Mouse (Mus musculus) MEL (cell line): Measurements from ENCODE around the gene Ppp1r27. TPM values are rescaled to one million over a fixed set of nuclear protein-coding genes. Genes with fewer than 3 reads are reported as not detected.

Source experiments
- DNase-seq: peaks from one replicate; pipeline ENCODE4 v3.0.0; 2011; ENCODE audit warnings: low read depth, low spot score
- H3K27ac ChIP-seq: 2 replicates; pipeline ENCODE4 v1.5.1; 2012; ENCODE audit warnings: low read depth, mild to moderate bottlenecking, control low read depth, low read length, moderate library complexity; ENCODE audit not compliant: control insufficient read depth
- H3K27me3 ChIP-seq, 2 experiments: fragments of 150-350 bp in 1 of 2; sonication (generic) in 1 of 2; 2 replicates each; pipeline ENCODE4 v1.6.1; 2012; ENCODE audit warnings: low read length in 2 of 2, mild to moderate bottlenecking in 2 of 2, improper control_type of control experiment in 1 of 2, moderate library complexity in 1 of 2; ENCODE audit not compliant: insufficient read depth in 2 of 2, control insufficient read depth in 1 of 2
- H3K36me3 ChIP-seq, 2 experiments: 2 replicates each; pipeline ENCODE4 v1.6.1; 2012 to 2014; ENCODE audit warnings: low read length in 2 of 2, improper control_type of control experiment in 1 of 2, inconsistent platforms in 1 of 2, mild to moderate bottlenecking in 1 of 2; ENCODE audit not compliant: insufficient read depth in 2 of 2, control insufficient read depth in 1 of 2
- H3K4me1 ChIP-seq, 2 experiments: fragments of 150-350 bp in 1 of 2; sonication (generic) in 1 of 2; 2 replicates each; pipeline ENCODE4 v1.6.1; 2012; ENCODE audit warnings: low read length in 2 of 2, improper control_type of control experiment in 1 of 2, mild to moderate bottlenecking in 1 of 2; ENCODE audit not compliant: insufficient read depth in 2 of 2, control insufficient read depth in 1 of 2
- H3K4me3 ChIP-seq, 2 experiments: fragments of 150-350 bp in 1 of 2; sonication (generic) in 1 of 2; 2 replicates each; pipeline ENCODE4 v1.5.1; 2012; ENCODE audit warnings: low read depth in 2 of 2, low read length in 2 of 2, mild to moderate bottlenecking in 2 of 2, moderate library complexity in 2 of 2, control low read depth in 1 of 2, improper control_type of control experiment in 1 of 2; ENCODE audit not compliant: control insufficient read depth in 1 of 2, insufficient read depth in 1 of 2
- H3K79me2 ChIP-seq: 2 replicates; pipeline ENCODE4 v1.6.1; 2012; ENCODE audit warnings: mild to moderate bottlenecking, low read length, moderate library complexity; ENCODE audit not compliant: control insufficient read depth, poor library complexity, insufficient read depth
- H3K9ac ChIP-seq: 2 replicates; pipeline ENCODE4 v1.6.1; 2012; ENCODE audit warnings: low read depth, mild to moderate bottlenecking, control low read depth, low read length, moderate library complexity; ENCODE audit not compliant: control insufficient read depth, poor library complexity, severe bottlenecking
- H3K9me3 ChIP-seq: fragments of 150-350 bp; sonication (generic); replicated peaks from 2 replicates; pipeline ENCODE4 v1.6.1; 2012; ENCODE audit warnings: mild to moderate bottlenecking, low read length, improper control_type of control experiment, moderate library complexity; ENCODE audit not compliant: insufficient read depth
- BHLHE40 ChIP-seq: IDR thresholded peaks from 2 replicates; pipeline ENCODE4 v1.6.1; 2012; ENCODE audit warnings: low read depth, mild to moderate bottlenecking, inconsistent platforms, low read length, improper control_type of control experiment, borderline replicate concordance
- CHD1 ChIP-seq: IDR thresholded peaks from 2 replicates; pipeline ENCODE4 v1.6.1; 2012; ENCODE audit warnings: low read depth, mild to moderate bottlenecking, inconsistent platforms, low read length, improper control_type of control experiment
- CHD2 ChIP-seq: IDR thresholded peaks from 2 replicates; pipeline ENCODE4 v1.6.1; 2011; ENCODE audit warnings: low read length, improper control_type of control experiment
- CTCF ChIP-seq, 3 experiments: IDR thresholded peaks in 2 of 3; conservative IDR thresholded peaks in 1 of 3; 2 replicates each; pipeline ENCODE4 v1.5.1; 2011 to 2012; ENCODE audit warnings: low read length in 3 of 3, low read depth in 2 of 3, mild to moderate bottlenecking in 2 of 3, improper control_type of control experiment in 1 of 3, inconsistent platforms in 1 of 3, mixed read lengths in 1 of 3, moderate library complexity in 1 of 3; ENCODE audit not compliant: control insufficient read depth in 1 of 3, insufficient read depth in 1 of 3, poor library complexity in 1 of 3, severe bottlenecking in 1 of 3
- ELF1 ChIP-seq: IDR thresholded peaks from 2 replicates; pipeline ENCODE4 v1.6.1; 2014; ENCODE audit warnings: low read depth, mild to moderate bottlenecking, inconsistent platforms, low read length, improper control_type of control experiment, moderate library complexity
- EP300 ChIP-seq, 2 experiments: IDR thresholded peaks; 2 replicates each; pipeline ENCODE4 v1.6.1; 2011; ENCODE audit warnings: improper control_type of control experiment in 2 of 2, low read length in 2 of 2, low read depth in 1 of 2, mild to moderate bottlenecking in 1 of 2
- ETS1 ChIP-seq: IDR thresholded peaks from 2 replicates; pipeline ENCODE4 v1.6.1; 2012; ENCODE audit warnings: low read depth, mild to moderate bottlenecking, inconsistent platforms, low read length, improper control_type of control experiment, moderate library complexity
- GATA1 ChIP-seq: IDR thresholded peaks from 2 replicates; pipeline ENCODE4 v1.6.1; 2011; ENCODE audit warnings: low read depth, low read length, improper control_type of control experiment
- HCFC1 ChIP-seq: IDR thresholded peaks from 2 replicates; pipeline ENCODE4 v1.6.1; 2012; ENCODE audit warnings: low read depth, mild to moderate bottlenecking, inconsistent platforms, low read length, improper control_type of control experiment, moderate library complexity
- JUND ChIP-seq: IDR thresholded peaks from 2 replicates; pipeline ENCODE4 v1.6.1; 2011; ENCODE audit warnings: low read depth, mild to moderate bottlenecking, improper control_type of control experiment, low read length
- KAT2A ChIP-seq: conservative IDR thresholded peaks from 2 replicates; pipeline ENCODE4 v1.6.1; 2012; ENCODE audit warnings: low read depth, low read length, improper control_type of control experiment, inconsistent platforms
- MAFK ChIP-seq: IDR thresholded peaks from 2 replicates; pipeline ENCODE4 v1.6.1; 2011; ENCODE audit warnings: low read depth, mild to moderate bottlenecking, low read length, improper control_type of control experiment, borderline replicate concordance
- MAX ChIP-seq: IDR thresholded peaks from 2 replicates; pipeline ENCODE4 v1.6.1; 2011; ENCODE audit warnings: low read length, improper control_type of control experiment
- MAZ ChIP-seq: IDR thresholded peaks from 2 replicates; pipeline ENCODE4 v1.6.1; 2012; ENCODE audit warnings: low read depth, mild to moderate bottlenecking, inconsistent platforms, low read length, improper control_type of control experiment
- MEF2A ChIP-seq: IDR thresholded peaks from 2 replicates; pipeline ENCODE4 v1.6.1; 2014; ENCODE audit warnings: low read depth, mild to moderate bottlenecking, inconsistent platforms, low read length, improper control_type of control experiment; ENCODE audit not compliant: poor library complexity, insufficient replicate concordance, severe bottlenecking; ENCODE audit errors: extremely low read depth
- MXI1 ChIP-seq: IDR thresholded peaks from 2 replicates; pipeline ENCODE4 v1.6.1; 2011; ENCODE audit warnings: mild to moderate bottlenecking, low read depth, low read length, improper control_type of control experiment
- MYB ChIP-seq: IDR thresholded peaks from 2 replicates; pipeline ENCODE4 v1.6.1; 2011; ENCODE audit warnings: mild to moderate bottlenecking, low read depth, low read length, improper control_type of control experiment
- MYC ChIP-seq: IDR thresholded peaks from 2 replicates; pipeline ENCODE4 v1.6.1; 2011; ENCODE audit warnings: low read depth, mild to moderate bottlenecking, low read length, improper control_type of control experiment, moderate library complexity
- NELFE ChIP-seq: IDR thresholded peaks from 2 replicates; pipeline ENCODE4 v1.6.1; 2011; ENCODE audit warnings: low read depth, low read length, improper control_type of control experiment
- NRF1 ChIP-seq: IDR thresholded peaks from 2 replicates; pipeline ENCODE4 v1.6.1; 2014; ENCODE audit warnings: low read depth, mild to moderate bottlenecking, inconsistent platforms, low read length, improper control_type of control experiment, moderate library complexity; ENCODE audit not compliant: poor library complexity, insufficient read depth, severe bottlenecking
- POLR2A ChIP-seq, 2 experiments: IDR thresholded peaks; 2 replicates each; pipeline ENCODE4 v1.6.1; 2011 to 2012; ENCODE audit warnings: low read length in 2 of 2, mild to moderate bottlenecking in 2 of 2, control low read depth in 1 of 2, improper control_type of control experiment in 1 of 2, low read depth in 1 of 2, moderate library complexity in 1 of 2; ENCODE audit not compliant: control insufficient read depth in 1 of 2, insufficient read depth in 1 of 2, poor library complexity in 1 of 2
- POLR2AphosphoS2 ChIP-seq: IDR thresholded peaks from 2 replicates; pipeline ENCODE4 v1.6.1; 2011; ENCODE audit warnings: low read length, improper control_type of control experiment
- RCOR1 ChIP-seq: IDR thresholded peaks from 2 replicates; pipeline ENCODE4 v1.6.1; 2012; ENCODE audit warnings: low read depth, mild to moderate bottlenecking, inconsistent platforms, low read length, improper control_type of control experiment
- SIN3A ChIP-seq: IDR thresholded peaks from 2 replicates; pipeline ENCODE4 v1.6.1; 2012; ENCODE audit warnings: low read length, improper control_type of control experiment, inconsistent platforms
- SMC3 ChIP-seq: IDR thresholded peaks from 2 replicates; pipeline ENCODE4 v1.6.1; 2011; ENCODE audit warnings: low read depth, low read length, improper control_type of control experiment
- TAL1 ChIP-seq: IDR thresholded peaks from 2 replicates; pipeline ENCODE4 v1.6.1; 2012; ENCODE audit warnings: mild to moderate bottlenecking, inconsistent platforms, low read length, moderate library complexity, mixed read lengths
- TBP ChIP-seq: IDR thresholded peaks from 2 replicates; pipeline ENCODE4 v1.8.0; 2011; ENCODE audit warnings: low read depth, low read length, improper control_type of control experiment
- TCF12 ChIP-seq: IDR thresholded peaks from 2 replicates; pipeline ENCODE4 v1.6.1; 2014; ENCODE audit warnings: low read depth, mild to moderate bottlenecking, inconsistent platforms, low read length, improper control_type of control experiment, moderate library complexity
- UBTF ChIP-seq: IDR thresholded peaks from 2 replicates; pipeline ENCODE4 v1.6.1; 2012; ENCODE audit warnings: low read depth, mild to moderate bottlenecking, inconsistent platforms, low read length, improper control_type of control experiment, moderate library complexity, borderline replicate concordance; ENCODE audit not compliant: insufficient read depth
- USF2 ChIP-seq, 2 experiments: IDR thresholded peaks; 2 replicates each; pipeline ENCODE4 v1.6.1; 2011 to 2012; ENCODE audit warnings: improper control_type of control experiment in 2 of 2, low read length in 2 of 2, borderline replicate concordance in 1 of 2, inconsistent platforms in 1 of 2, low read depth in 1 of 2, mild to moderate bottlenecking in 1 of 2; ENCODE audit not compliant: insufficient read depth in 1 of 2
- ZC3H11A ChIP-seq: IDR thresholded peaks from 2 replicates; pipeline ENCODE4 v1.6.1; 2012; ENCODE audit warnings: low read depth, mild to moderate bottlenecking, inconsistent platforms, low read length, improper control_type of control experiment
- ZMIZ1 ChIP-seq: IDR thresholded peaks from 2 replicates; pipeline ENCODE4 v1.6.1; 2012; ENCODE audit warnings: low read depth, mild to moderate bottlenecking, inconsistent platforms, low read length, improper control_type of control experiment, moderate library complexity
- ZNF384 ChIP-seq: IDR thresholded peaks from 2 replicates; pipeline ENCODE4 v1.6.1; 2012; ENCODE audit warnings: low read depth, mild to moderate bottlenecking, inconsistent platforms, low read length, improper control_type of control experiment
- polyA plus RNA-seq, 2 experiments: library from polyadenylated mRNA; stranded (reverse) in 1 of 2; unstranded in 1 of 2; fragments of >175 nt in 1 of 2; fragments of >200 nt in 1 of 2; gene quantifications; 2 replicates each; pipeline versions ENCODE4 v1.2.1 to v1.2.4; 2012; ENCODE audit warnings: low replicate concordance in 2 of 2, low read depth in 1 of 2; ENCODE audit not compliant: insufficient read length in 2 of 2, insufficient read depth in 1 of 2, missing spikeins in 1 of 2
- total RNA-seq: library from RNA; depleted of rRNA; stranded (reverse); fragments of 300-350 nt; gene quantifications from 2 replicates; pipeline ENCODE4 v1.2.3, GENCODE M21; 2012

The Ppp1r27 gene
- total and polyA plus RNA-seq, 3 experiments: not detected

DNA sequence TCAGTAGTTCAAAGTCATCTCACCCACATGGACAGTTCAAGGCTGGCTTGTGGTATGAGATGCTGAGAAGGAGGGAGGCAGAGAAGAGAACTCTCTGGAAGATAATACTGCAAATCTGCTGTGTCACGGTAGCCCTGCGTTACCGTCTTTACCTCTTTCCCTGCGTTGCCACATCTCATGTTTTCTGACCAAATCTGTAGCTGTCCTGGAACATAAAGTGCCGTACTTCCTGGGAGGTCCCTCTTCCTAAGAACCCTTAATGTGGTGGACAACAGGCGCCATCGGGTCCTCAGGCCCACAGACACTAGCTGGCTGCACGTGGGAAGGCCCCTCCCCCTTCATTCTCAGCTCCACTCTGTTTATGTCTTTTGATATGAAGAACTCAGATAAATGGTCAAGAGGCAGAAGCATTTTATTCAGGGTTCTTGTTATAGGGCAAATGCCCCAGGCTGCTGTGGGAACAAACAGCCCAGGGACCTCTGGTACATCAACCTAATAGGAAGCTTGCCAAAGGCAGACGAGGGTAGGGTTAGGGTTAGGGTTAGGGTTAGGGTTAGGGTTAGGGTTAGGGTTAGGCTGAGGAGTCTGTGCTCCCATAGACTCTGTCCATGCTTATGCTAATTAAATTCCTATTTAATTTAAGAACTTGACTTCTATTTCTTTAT lies 23.1 kb downstream of the Ppp1r27 start (continued):
- no peak for TF ChIP-seq USF2 (IDR thresholded peaks at IDR 0.05; ENCODE audit: borderline replicate concordance in 1 of 2, insufficient read depth in 1 of 2, low read depth in 1 of 2, low read length in 2 of 2)
- no peak for TF ChIP-seq SMC3
- TF ChIP-seq MAZ: no peak

DNA sequence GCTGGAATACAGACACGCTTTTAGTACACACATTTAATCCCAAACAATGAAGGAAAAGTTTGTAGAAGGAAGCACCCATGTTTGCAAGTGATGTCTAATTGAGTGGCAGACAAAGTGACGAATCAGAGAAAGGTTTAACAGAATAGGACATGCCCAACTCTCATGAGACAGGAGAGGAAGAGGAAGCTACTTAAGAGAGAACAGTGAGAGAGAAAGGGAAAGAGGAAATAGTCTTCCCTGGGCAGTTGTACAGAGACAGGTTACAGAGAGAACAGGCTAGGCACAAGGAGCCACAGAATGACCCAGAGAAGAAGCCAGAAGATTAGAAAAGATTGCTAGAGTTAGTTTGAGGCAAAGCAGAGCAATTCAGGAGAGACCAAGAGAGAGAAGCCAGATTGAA lies 25.0 kb downstream of the Ppp1r27 start:
- Histone ChIP-seq H3K27ac (peak overlapping the region; percentile 74), H3K4me3 (peak overlapping the region; percentile 23 to 41), H3K9ac (peak overlapping the region; percentile 46), H3K79me2 (no peaks in the 10 kb centered on the region), H3K9me3 (no peaks in the 10 kb centered on the region), H3K27me3 (no peaks in the 10 kb centered on the region), H3K36me3 (peaks cover 0 to 15% of the 10 kb centered on the region in 2 experiments; a peak in 2 of 4 replicates)
- DNase-seq: peak; percentile 96
- TF ChIP-seq KAT2A (no peak), MAX (no peak), ZNF384 (no peak), MAZ (no peak), POLR2AphosphoS2 (peak; percentile 79), CHD2 (peak; percentile 69), TBP (peak; percentile 92), MYB (no peak), SIN3A (peak; percentile 58), JUND (no peak), NRF1 (no peak), MAFK (no peak), POLR2A (IDR thresholded peaks at IDR 0.05; ENCODE audit: control insufficient read depth in 1 of 2, insufficient read depth in 1 of 2, low read depth in 1 of 2, low read length in 2 of 2, poor library complexity in 1 of 2) (peak in 1 of 2 experiments; percentile 84; a peak in 2 of 4 replicates), RCOR1 (no peak), ZMIZ1 (peak; percentile 86), SMC3 (no peak), ZC3H11A (no peak), NELFE (peak; percentile 67), HCFC1 (peak; percentile 83), TCF12 (0 out of 2 replicates have a peak, but pooled peaks have one; percentile 27), TAL1 (no peak), ETS1 (no peak; the same call in 1 of the 2 replicates), EP300 (IDR thresholded peaks at IDR 0.05; ENCODE audit: low read depth in 1 of 2, low read length in 2 of 2) (no peak; a peak in 1 of 4 replicates), CHD1 (no peak), CTCF (IDR thresholded peaks at IDR 0.05 in 2 of 3, conservative IDR thresholded peaks at IDR 0.05 in 1 of 3; ENCODE audit: control insufficient read depth in 1 of 3, insufficient read depth in 1 of 3, low read depth in 2 of 3, low read length in 3 of 3, poor library complexity in 1 of 3, severe bottlenecking in 1 of 3) (no peak), UBTF (no peak), MXI1 (0 out of 2 replicates have a peak, but pooled peaks have one; percentile 29), GATA1 (no peak), ELF1 (peak; percentile 93), BHLHE40 (no peak), MYC (peak; percentile 47; the same call in 1 of the 2 replicates), MEF2A (no peak)
- TF ChIP-seq, all 39 proteins: peak for 12
- peaks cover 4 to 25% of the 10 kb centered on the region in 2 experiments for H3K4me1 ChIP-seq
